ENCODE assay signal across 9 mouse cellular contexts in genomic region chr9:21496308-21497049, GRCm38 (mm10). TPM values are rescaled to one million over a fixed set of nuclear protein-coding genes. Genes with fewer than 3 reads are reported as not detected.
DNase-seq lines count a peak whose midpoint lies in the region; ATAC-seq and TF ChIP-seq lines count a peak whose summit lies in the region.
"Had no signal": no experiment of that assay in that cellular context is flagged by ENCODE, and none has a peak within 500 bp of the region (broad histone marks: within the 10 kb centered on the region; RNA-seq: fewer than 3 reads in every experiment).

No protein-coding gene starts in this region.

- ATAC-seq in limb, embryonic 15.5 days (ENCODE audit: insufficient number of reproducible peaks, low FRiP score, low TSS enrichment, low read depth), result peak; percentile 84

- DNase-seq in heart, adult 11 months, result peak; percentile 97
- DNase-seq in heart, postnatal 4 days, result no peak
- DNase-seq in ES-E14 (ENCODE audit: low read depth, low spot score), result no peak
- DNase-seq in gastrocnemius, adult 2 months, result peak; percentile 85
- no peak for DNase-seq in layer of hippocampus, adult 8-10 months (ENCODE audit: low spot score in 2 of 2)
- DNase-seq in cerebellum, postnatal 10 days, result no peak
- DNase-seq in layer of hippocampus, adult 9-11 months, result no peak

- no peak overlapping the region for H3K27ac ChIP-seq in ES-E14 (ENCODE audit: insufficient read depth, low read depth, low read length, poor library complexity, severe bottlenecking)
- H3K27ac ChIP-seq in gastrocnemius, adult 2 months, result peak overlapping the region; percentile 84
- peak overlapping the region; percentile 96 for H3K27ac ChIP-seq in limb, embryonic 15.5 days
- H3K27ac ChIP-seq: hindbrain, embryonic 15.5 days had no signal

- H3K9me3 ChIP-seq in ES-E14 (ENCODE audit: control insufficient read depth, insufficient read depth, low read depth, low read length), result no peaks in the 10 kb centered on the region
- H3K9me3 ChIP-seq in limb, embryonic 15.5 days, result no peaks in the 10 kb centered on the region
- H3K9me3 ChIP-seq: hindbrain, embryonic 15.5 days had no signal

- H3K4me1 ChIP-seq in ES-E14 (ENCODE audit: control insufficient read depth in 2 of 2, insufficient read depth in 2 of 2, low read length in 2 of 2, poor library complexity in 1 of 2), result peaks cover 0 to 20% of the 10 kb centered on the region in 2 experiments; a peak in 2 of 4 replicates
- peaks cover 51% of the 10 kb centered on the region for H3K4me1 ChIP-seq in limb, embryonic 15.5 days
- H3K4me1 ChIP-seq: hindbrain, embryonic 15.5 days had no signal

- peak overlapping the region; percentile 11 for H3K9ac ChIP-seq in ES-E14 (ENCODE audit: insufficient read depth, low read depth, low read length, poor library complexity, severe bottlenecking)
- peak overlapping the region; percentile 35; the same call in 1 of the 2 replicates for H3K9ac ChIP-seq in limb, embryonic 15.5 days
- H3K9ac ChIP-seq: hindbrain, embryonic 15.5 days had no signal

- peak overlapping the region; percentile 29 to 44 for H3K4me3 ChIP-seq in ES-E14 (ENCODE audit: insufficient read depth in 1 of 2, low read depth in 1 of 2, low read length in 2 of 2, poor library complexity in 1 of 2, severe bottlenecking in 1 of 2)
- peak overlapping the region; percentile 65 for H3K4me3 ChIP-seq in gastrocnemius, adult 2 months
- peak overlapping the region; percentile 39 for H3K4me3 ChIP-seq in limb, embryonic 15.5 days
- H3K4me3 ChIP-seq: hindbrain, embryonic 15.5 days had no signal

- no peaks in the 10 kb centered on the region for H3K27me3 ChIP-seq in limb, embryonic 15.5 days
- H3K27me3 ChIP-seq: hindbrain, embryonic 15.5 days had no signal

- WGBS in limb, embryonic 15.5 days, result 37% methylated on average over 18 of the region's 19 CpGs

- no peak for TF ChIP-seq CTCF in gastrocnemius, adult 2 months (IDR thresholded peaks at IDR 0.05)

- peak overlapping the region; percentile 52 for H3K4me2 ChIP-seq in limb, embryonic 15.5 days
- H3K4me2 ChIP-seq: hindbrain, embryonic 15.5 days had no signal

- H3K36me3 ChIP-seq in ES-E14 (ENCODE audit: control insufficient read depth, insufficient read depth, low read length, poor library complexity, severe bottlenecking), result peaks cover 26% of the 10 kb centered on the region
- H3K36me3 ChIP-seq in limb, embryonic 15.5 days, result peaks cover 40% of the 10 kb centered on the region

- intact Hi-C loops in gastrocnemius, adult 2 months (cut with DNase I), result no loop called here

- in situ Hi-C loops in ES-E14 (cut with MboI; ENCODE audit: low sequenced_read_pairs in 2 of 2, unreplicated experiment in 2 of 2), result no loop called here

TF ChIP-seq in ES-E14, 5 proteins besides CTCF, POLR2A, EP300 and RAD21:
- TF ChIP-seq CHD2 (IDR thresholded peaks at IDR 0.05; ENCODE audit: low read depth, low read length) (no peak), ZNF384 (IDR thresholded peaks at IDR 0.05; ENCODE audit: low read depth, low read length) (no peak), MAFK (IDR thresholded peaks at IDR 0.05; ENCODE audit: insufficient read depth, low read depth, low read length) (no peak), HCFC1 (IDR thresholded peaks at IDR 0.05; ENCODE audit: borderline replicate concordance, insufficient read depth, low read length) (no peak), ZC3H11A (IDR thresholded peaks at IDR 0.05; ENCODE audit: borderline replicate concordance, low read depth, low read length) (no peak)

RNA-seq across cellular contexts. Expression of gene Tmed1, which starts 13.6 kb away (rescaled TPM):
- total RNA-seq in heart, postnatal 4 days (2021), result 10 to 100 TPM; 38.6 to 46.3 TPM
- total RNA-seq in ES-E14 (2012; rRNA removed), result 133 and 191 TPM in 2 replicates
- total RNA-seq in gastrocnemius, adult 2 months (2021), result 10 to 100 TPM; 28.9 to 35.8 TPM
- polyA plus RNA-seq in limb, embryonic 15.5 days (2015; fragmentation: Nextera tagmentation; extraction: Ambion mirVana), result 123 and 132 TPM in 2 replicates
- 10 to 100 TPM; 10.2 to 16.2 (median 13.8) TPM for total RNA-seq in layer of hippocampus, adult 8-10 months (2022)

RNA-seq across cellular contexts. Expression of gene AB124611, which starts 29.5 kb away (rescaled TPM):
- 1 to 10 TPM in 1 of 2 experiments, under 1 TPM in 1; 0.95 to 1.1 TPM for total RNA-seq in heart, postnatal 4 days (2021)
- total RNA-seq in ES-E14 (2012; rRNA removed), result not detected in 2 replicates
- total RNA-seq in gastrocnemius, adult 2 months (2021), result 1 to 10 TPM in 1 of 2 experiments, under 1 TPM in 1; 0.74 to 1.3 TPM
- polyA plus RNA-seq in limb, embryonic 15.5 days (2015; fragmentation: Nextera tagmentation; extraction: Ambion mirVana), result 3.5 and 3.6 TPM in 2 replicates
- under 1 TPM in 1 of 4 experiments, not detected in 3; 0.41 TPM for total RNA-seq in layer of hippocampus, adult 8-10 months (2022)

RNA-seq across cellular contexts. Expression of gene Carm1, which starts 50.2 kb away (rescaled TPM):
- total RNA-seq in heart, postnatal 4 days (2021), result 10 to 100 TPM; 70.5 to 79.0 TPM
- 60.0 and 67.3 TPM in 2 replicates for total RNA-seq in ES-E14 (2012; rRNA removed)
- 10 to 100 TPM; 54.6 to 57.2 TPM for total RNA-seq in gastrocnemius, adult 2 months (2021)
- polyA plus RNA-seq in limb, embryonic 15.5 days (2015; fragmentation: Nextera tagmentation; extraction: Ambion mirVana), result 47.3 and 53.2 TPM in 2 replicates
- 10 to 100 TPM; 77.5 to 91.0 (median 82.4) TPM for total RNA-seq in layer of hippocampus, adult 8-10 months (2022)

Comparison
In these comparisons a context has a peak if more than half of its experiments do, and no peak if none do; other contexts are left out.
1. DNase-seq: peak in heart, adult 11 months (single experiment) and gastrocnemius, adult 2 months (single experiment); none in heart, postnatal 4 days (single experiment), ES-E14 (single experiment), layer of hippocampus, adult 8-10 months (0 of 2), cerebellum, postnatal 10 days (0 of 2) and layer of hippocampus, adult 9-11 months (single experiment).
2. Peak in every context shown above with its lines, with median percentiles within 50 percentile points of each other: H3K4me3 ChIP-seq.